15 mouse cellular contexts compared by ENCODE assay signal in the genomic region with DNA sequence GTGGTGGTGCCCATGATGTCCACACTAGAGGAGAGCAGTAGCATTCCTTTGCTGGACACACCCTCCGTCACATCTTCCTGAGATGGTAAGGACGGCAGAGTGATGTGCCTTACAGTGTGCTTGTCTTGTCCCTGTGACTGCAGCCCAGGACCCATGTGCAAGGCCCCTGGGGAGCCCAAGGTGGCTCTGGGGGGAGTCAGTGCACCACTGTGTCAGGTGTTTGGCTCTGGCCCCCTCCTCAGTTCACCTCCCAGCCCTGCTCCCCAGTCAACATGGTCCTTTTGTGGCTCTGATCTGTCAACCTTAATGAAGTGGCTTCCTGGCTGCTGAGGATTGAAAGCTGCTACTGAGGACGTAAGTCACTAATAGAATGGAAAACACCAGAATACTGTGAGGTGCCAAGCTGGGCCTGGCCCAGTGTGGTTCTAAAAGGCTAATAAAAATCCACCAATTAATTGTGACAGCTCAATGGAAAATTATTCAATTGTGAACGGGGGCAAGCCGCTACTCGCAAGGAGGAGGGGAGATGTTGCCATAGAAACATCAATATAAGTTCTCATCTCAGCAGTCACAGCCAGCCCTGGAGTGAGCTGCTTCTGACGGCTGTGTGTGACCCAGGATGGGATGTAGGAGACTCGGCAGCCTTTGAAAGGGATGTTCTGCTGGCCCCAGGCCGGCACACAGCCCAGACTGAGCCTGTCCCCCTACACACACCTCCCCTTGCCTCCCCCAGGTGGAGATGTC. TPM values are rescaled to one million over a fixed set of nuclear protein-coding genes. Genes with fewer than 3 reads are reported as not detected.
DNase-seq lines count a peak whose midpoint lies in the region; ATAC-seq lines count a peak whose summit lies in the region.
"Had no signal": no experiment of that assay in that cellular context is flagged by ENCODE, and none has a peak within 500 bp of the region (broad histone marks: within the 10 kb centered on the region; RNA-seq: fewer than 3 reads in every experiment).

No protein-coding gene starts in this region.

- intact Hi-C loops in gastrocnemius, postnatal 36 days (cut with DNase I) = no loop called here

- no peaks in the 10 kb centered on the region for H3K9me3 ChIP-seq in embryonic facial prominence, embryonic 12.5 days
- no peaks in the 10 kb centered on the region for H3K9me3 ChIP-seq in forebrain, embryonic 15.5 days
- H3K9me3 ChIP-seq in limb, embryonic 12.5 days = no peaks in the 10 kb centered on the region
- H3K9me3 ChIP-seq in neural tube, embryonic 12.5 days = no peaks in the 10 kb centered on the region
- H3K9me3 ChIP-seq: liver, embryonic 13.5 days had no signal

- H3K4me1 ChIP-seq in embryonic facial prominence, embryonic 12.5 days = peaks cover 29% of the 10 kb centered on the region
- peaks cover 47% of the 10 kb centered on the region for H3K4me1 ChIP-seq in forebrain, embryonic 15.5 days
- H3K4me1 ChIP-seq in limb, embryonic 12.5 days (replicated peaks) = peaks cover 28% of the 10 kb centered on the region
- H3K4me1 ChIP-seq in neural tube, embryonic 12.5 days = peaks cover 54% of the 10 kb centered on the region

- no peak overlapping the region for H3K4me2 ChIP-seq in embryonic facial prominence, embryonic 12.5 days (replicated peaks)
- no peak overlapping the region for H3K4me2 ChIP-seq in forebrain, embryonic 15.5 days (replicated peaks)
- no peak overlapping the region for H3K4me2 ChIP-seq in limb, embryonic 12.5 days
- H3K4me2 ChIP-seq in neural tube, embryonic 12.5 days (replicated peaks) = no peak overlapping the region
- H3K4me2 ChIP-seq: liver, embryonic 13.5 days had no signal

- no peak for ATAC-seq in embryonic facial prominence, embryonic 12.5 days (ENCODE audit: insufficient number of reproducible peaks, insufficient read depth, low FRiP score, low TSS enrichment)
- peak; percentile 60 for ATAC-seq in forebrain, embryonic 15.5 days (replicated peaks)
- no peak for ATAC-seq in limb, embryonic 12.5 days (ENCODE audit: insufficient number of reproducible peaks, insufficient read depth, low FRiP score, low TSS enrichment, low read depth)
- peak; percentile 37 for ATAC-seq in neural tube, embryonic 12.5 days (ENCODE audit: low FRiP score, low read depth)

- H3K27me3 ChIP-seq in embryonic facial prominence, embryonic 12.5 days = no peaks in the 10 kb centered on the region
- H3K27me3 ChIP-seq in forebrain, embryonic 15.5 days = no peaks in the 10 kb centered on the region
- peaks cover 4% of the 10 kb centered on the region; the same call in 1 of the 2 replicates for H3K27me3 ChIP-seq in limb, embryonic 12.5 days
- H3K27me3 ChIP-seq in neural tube, embryonic 12.5 days (replicated peaks) = 0 out of 2 replicates have a peak, but pooled peaks cover 5% of the 10 kb centered on the region

- H3K9ac ChIP-seq in embryonic facial prominence, embryonic 12.5 days = 0 out of 2 replicates have a peak overlapping the region, but pooled peaks have one; percentile 5
- peak overlapping the region; percentile 12; the same call in 1 of the 2 replicates for H3K9ac ChIP-seq in forebrain, embryonic 15.5 days (replicated peaks)
- H3K9ac ChIP-seq in limb, embryonic 12.5 days (replicated peaks) = no peak overlapping the region
- 0 out of 2 replicates have a peak overlapping the region, but pooled peaks have one; percentile 5 for H3K9ac ChIP-seq in neural tube, embryonic 12.5 days
- H3K9ac ChIP-seq: liver, embryonic 13.5 days had no signal

- 50% methylated on average over 9 of the region's 9 CpGs for WGBS in embryonic facial prominence, embryonic 12.5 days
- WGBS in forebrain, embryonic 15.5 days = 15% methylated on average over 9 of the region's 9 CpGs
- WGBS in limb, embryonic 12.5 days = 46% methylated on average over 9 of the region's 9 CpGs
- WGBS in neural tube, embryonic 12.5 days = 21% methylated on average over 9 of the region's 9 CpGs

- H3K4me3 ChIP-seq in embryonic facial prominence, embryonic 12.5 days = no peak overlapping the region
- H3K4me3 ChIP-seq in forebrain, embryonic 15.5 days = no peak overlapping the region
- no peak overlapping the region for H3K4me3 ChIP-seq in limb, embryonic 12.5 days (replicated peaks)
- H3K4me3 ChIP-seq in neural tube, embryonic 12.5 days = no peak overlapping the region
- H3K4me3 ChIP-seq: left cerebral cortex, adult 2 months; liver, embryonic 13.5 days had no signal

- 0 out of 2 replicates have a peak overlapping the region, but pooled peaks have one; percentile 43 for H3K27ac ChIP-seq in embryonic facial prominence, embryonic 12.5 days
- peak overlapping the region; percentile 54 for H3K27ac ChIP-seq in forebrain, embryonic 15.5 days (replicated peaks)
- H3K27ac ChIP-seq in limb, embryonic 12.5 days = peak overlapping the region; percentile 35; the same call in 1 of the 2 replicates
- H3K27ac ChIP-seq in neural tube, embryonic 12.5 days = 0 out of 2 replicates have a peak overlapping the region, but pooled peaks have one; percentile 46
- H3K27ac ChIP-seq: kidney, postnatal 0 days; left cerebral cortex, adult 2 months; liver, embryonic 13.5 days had no signal

- DNase-seq in thymus, adult 18-20 months = no peak
- no peak for DNase-seq in gastrocnemius, postnatal 10 days
- no peak for DNase-seq in gastrocnemius, postnatal 36 days
- DNase-seq: adrenal gland, postnatal 10 days; heart, adult 11 months; heart, postnatal 14 days; liver, embryonic 13.5 days; spleen, adult 18-20 months had no signal

- peaks cover 29% of the 10 kb centered on the region for H3K36me3 ChIP-seq in embryonic facial prominence, embryonic 12.5 days
- peaks cover 22% of the 10 kb centered on the region for H3K36me3 ChIP-seq in forebrain, embryonic 15.5 days
- peaks cover 48% of the 10 kb centered on the region for H3K36me3 ChIP-seq in limb, embryonic 12.5 days
- peaks cover 29% of the 10 kb centered on the region for H3K36me3 ChIP-seq in neural tube, embryonic 12.5 days

RNA-seq across cellular contexts. Expression of a gene that starts 3.6 kb away (rescaled TPM):
- 0.15 and 0.18 TPM in 2 replicates for polyA plus RNA-seq in embryonic facial prominence, embryonic 12.5 days (2016; fragmentation: Nextera tagmentation; extraction: Ambion mirVana)
- polyA plus RNA-seq in forebrain, embryonic 15.5 days (2015; fragmentation: Nextera tagmentation; extraction: Ambion mirVana) = 0.08 and 0.20 TPM in 2 replicates
- polyA plus RNA-seq in limb, embryonic 12.5 days (2016; fragmentation: Nextera tagmentation; extraction: Ambion mirVana) = 0.20 and 0.34 TPM in 2 replicates
- polyA plus RNA-seq in neural tube, embryonic 12.5 days (2016; fragmentation: Nextera tagmentation; extraction: Ambion mirVana) = 0.15 and 0.16 TPM in 2 replicates
- total RNA-seq in gastrocnemius, postnatal 10 days (2021) = not detected
- total RNA-seq in gastrocnemius, postnatal 36 days (2021) = not detected
- total RNA-seq: adrenal gland, postnatal 10 days; CH12.LX; heart, postnatal 14 days; left cerebral cortex, adult 2 months had no signal

RNA-seq across cellular contexts. Expression of a gene that starts 39.0 kb away (rescaled TPM):
- 0.52 and 0.78 TPM in 2 replicates for polyA plus RNA-seq in embryonic facial prominence, embryonic 12.5 days (2016; fragmentation: Nextera tagmentation; extraction: Ambion mirVana)
- polyA plus RNA-seq in forebrain, embryonic 15.5 days (2015; fragmentation: Nextera tagmentation; extraction: Ambion mirVana) = 3.2 TPM in 2 replicates
- polyA plus RNA-seq in limb, embryonic 12.5 days (2016; fragmentation: Nextera tagmentation; extraction: Ambion mirVana) = 0.06 and 0.13 TPM in 2 replicates
- 2.3 and 3.0 TPM in 2 replicates for polyA plus RNA-seq in neural tube, embryonic 12.5 days (2016; fragmentation: Nextera tagmentation; extraction: Ambion mirVana)
- under 1 TPM in 1 of 2 experiments, not detected in 1; 0.05 TPM for total RNA-seq in gastrocnemius, postnatal 10 days (2021)
- total RNA-seq in gastrocnemius, postnatal 36 days (2021) = not detected

Comparison
In these comparisons a context has a peak if more than half of its experiments do, and no peak if none do; other contexts are left out.
1. ATAC-seq: peak in forebrain, embryonic 15.5 days (single experiment) and neural tube, embryonic 12.5 days (single experiment); none in embryonic facial prominence, embryonic 12.5 days (single experiment) and limb, embryonic 12.5 days (single experiment).
2. Peak in every context shown above with its lines, with median percentiles within 50 percentile points of each other: H3K27ac ChIP-seq.